Mouse (Mus musculus): ENCODE results near the gene Tceanc. TPM values are rescaled to one million over a fixed set of nuclear protein-coding genes. Genes with fewer than 3 reads are reported as not detected.
A peak's percentile ranks its signal among the peaks of the same experiment; 100 is the strongest.

Tceanc gene
- polyA plus RNA-seq, 1 experiment from 2014 or later, result 10.1 TPM

DNA sequence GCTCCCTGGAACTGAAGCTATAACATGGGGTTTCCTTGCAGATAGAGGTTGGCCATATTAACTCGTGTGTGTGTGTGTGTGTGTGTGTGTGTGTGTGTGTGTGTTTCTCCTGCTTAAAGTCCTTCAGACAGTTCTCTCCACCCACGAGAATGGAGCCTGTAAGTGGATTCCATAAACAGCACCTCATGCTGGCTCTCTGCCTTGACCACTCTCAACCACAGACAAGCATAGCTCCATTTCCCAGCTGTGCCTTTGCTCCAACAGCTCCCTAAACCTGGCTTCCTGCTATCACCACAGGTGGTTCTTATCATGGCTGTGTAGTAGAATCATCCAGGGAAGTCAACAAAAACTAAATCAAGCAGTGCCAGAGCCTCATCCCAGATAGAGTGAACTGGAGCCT lies 13.9 kb downstream of the Tceanc start:
- Histone ChIP-seq H3K27ac (ENCODE audit: low read length) (no peak overlapping the region), H3K4me2 (replicated peaks; ENCODE audit: low read depth, low read length) (no peak overlapping the region), H3K4me3 (ENCODE audit: low read depth, low read length) (no peak overlapping the region), H3K36me3 (ENCODE audit: insufficient read depth, low read length) (no peaks in the 10 kb centered on the region), H3K27me3 (replicated peaks; ENCODE audit: insufficient read depth, low read length) (no peaks in the 10 kb centered on the region), H3K9me3 (ENCODE audit: low read length) (no peaks in the 10 kb centered on the region), H3K9ac (replicated peaks; ENCODE audit: low read depth) (no peak overlapping the region), H3K4me1 (ENCODE audit: insufficient read depth, low read depth, low read length) (no peaks in the 10 kb centered on the region)
- TF ChIP-seq CTCF (IDR thresholded peaks at IDR 0.05), result no peak
- TF ChIP-seq EP300 (IDR thresholded peaks at IDR 0.05), result no peak
- WGBS, result 45% methylated on average over 1 of the region's 2 CpGs
- no peak for ATAC-seq
- no peak for DNase-seq (ENCODE audit: low spot score)

DNA sequence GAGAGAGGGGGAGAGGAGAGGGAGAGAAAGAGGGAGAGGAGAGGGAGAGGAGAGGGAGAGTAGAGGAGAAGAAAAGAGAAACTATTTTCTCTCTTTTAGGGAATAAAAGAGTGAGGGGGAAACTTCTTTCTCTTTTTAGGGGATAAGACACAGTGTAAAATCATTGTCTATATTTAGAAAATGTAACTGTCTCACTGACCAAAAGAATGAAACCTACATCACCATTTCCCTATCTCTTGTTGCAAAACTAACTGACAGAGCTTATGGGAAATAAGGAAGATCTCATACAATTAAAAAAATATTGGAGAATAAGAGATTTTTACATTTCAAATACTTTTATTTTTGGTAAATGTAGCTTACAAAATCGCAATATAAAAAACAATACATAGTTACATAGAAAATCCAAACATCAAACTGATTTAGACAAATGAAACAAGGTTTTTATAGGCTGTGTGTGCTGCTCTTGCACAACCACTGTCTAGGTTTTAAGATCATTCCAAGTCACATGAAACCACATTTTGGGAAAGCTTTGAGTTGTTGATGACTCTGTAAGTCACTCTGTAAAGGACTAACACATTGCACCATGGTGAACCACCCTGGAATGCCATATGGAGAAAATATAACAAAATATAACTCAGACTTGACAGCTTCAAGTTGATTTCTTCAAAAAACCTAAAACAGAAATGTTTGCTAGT lies 18.7 kb downstream of the Tceanc start:
- Histone ChIP-seq H3K4me2 (replicated peaks; ENCODE audit: low read depth, low read length) (no peak overlapping the region), H3K9ac (replicated peaks; ENCODE audit: low read depth) (no peak overlapping the region), H3K4me1 (ENCODE audit: insufficient read depth, low read depth, low read length) (no peaks in the 10 kb centered on the region), H3K27ac (ENCODE audit: low read length) (no peak overlapping the region), H3K36me3 (ENCODE audit: insufficient read depth, low read length) (no peaks in the 10 kb centered on the region), H3K27me3 (replicated peaks; ENCODE audit: insufficient read depth, low read length) (no peaks in the 10 kb centered on the region), H3K9me3 (ENCODE audit: low read length) (no peaks in the 10 kb centered on the region), H3K4me3 (ENCODE audit: low read depth, low read length) (no peak overlapping the region)
- 79% methylated on average over 1 of the region's 1 CpGs for WGBS
- ATAC-seq, result no peak
- no peak for TF ChIP-seq EP300 (IDR thresholded peaks at IDR 0.05)
- TF ChIP-seq CTCF (IDR thresholded peaks at IDR 0.05), result no peak
- DNase-seq (ENCODE audit: low spot score), result no peak

DNA sequence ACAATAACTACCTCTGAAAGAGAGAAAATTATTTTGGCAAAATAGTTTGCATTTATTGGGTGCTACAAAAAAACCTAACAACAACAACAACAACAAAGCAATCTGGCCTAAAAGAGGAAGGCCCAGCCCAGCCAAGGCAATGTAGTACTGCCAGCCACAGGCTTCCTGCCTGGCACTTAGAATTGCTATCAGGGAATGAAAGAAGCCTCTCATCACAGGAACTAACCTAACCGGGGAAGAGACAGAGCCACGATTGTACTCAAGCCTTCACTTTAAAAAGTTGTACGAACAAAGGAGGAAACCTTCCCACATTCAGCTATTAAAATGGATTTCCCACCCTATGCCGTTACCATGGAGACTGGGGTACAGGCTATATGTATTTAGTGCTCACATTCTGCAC lies 20.6 kb downstream of the Tceanc start:
- DNase-seq (ENCODE audit: low spot score), result no peak
- H3K9ac ChIP-seq (replicated peaks; ENCODE audit: low read depth), result no peak overlapping the region
- 51% methylated on average over 4 of the region's 4 CpGs for WGBS
- no peak for TF ChIP-seq EP300 (IDR thresholded peaks at IDR 0.05)
- no peak for TF ChIP-seq CTCF (IDR thresholded peaks at IDR 0.05)
- H3K4me2 ChIP-seq (replicated peaks; ENCODE audit: low read depth, low read length), result no peak overlapping the region
- H3K36me3 ChIP-seq (ENCODE audit: insufficient read depth, low read length), result no peaks in the 10 kb centered on the region
- no peak overlapping the region for H3K27ac ChIP-seq (ENCODE audit: low read length)
- H3K27me3 ChIP-seq (replicated peaks; ENCODE audit: insufficient read depth, low read length), result no peaks in the 10 kb centered on the region
- H3K4me3 ChIP-seq (ENCODE audit: low read depth, low read length), result no peak overlapping the region
- no peaks in the 10 kb centered on the region for H3K9me3 ChIP-seq (ENCODE audit: low read length)
- no peaks in the 10 kb centered on the region for H3K4me1 ChIP-seq (ENCODE audit: insufficient read depth, low read depth, low read length)
- ATAC-seq, result no peak

DNA sequence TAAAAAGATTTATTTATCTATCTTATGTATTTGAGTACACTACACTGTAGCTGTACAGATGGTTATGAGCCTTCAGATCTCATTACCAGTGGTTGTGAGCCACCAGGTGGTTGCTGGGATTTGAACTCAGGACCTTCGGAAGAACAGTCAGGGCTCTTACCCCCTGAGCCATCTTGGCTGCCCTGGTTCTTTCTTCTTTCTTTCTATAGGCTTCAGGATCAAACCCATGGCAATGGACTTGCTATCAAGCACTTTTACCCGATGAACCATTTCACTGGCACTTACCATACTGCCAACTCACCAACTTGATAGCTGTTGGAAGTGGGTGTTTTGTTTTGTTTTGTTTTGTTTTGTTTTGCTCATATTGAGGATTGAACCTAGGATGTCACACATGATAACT lies 23.3 kb downstream of the Tceanc start:
- 93% methylated on average over 2 of the region's 2 CpGs for WGBS
- no peak for ATAC-seq
- no peak overlapping the region for H3K4me2 ChIP-seq (replicated peaks; ENCODE audit: low read depth, low read length)

DNA sequence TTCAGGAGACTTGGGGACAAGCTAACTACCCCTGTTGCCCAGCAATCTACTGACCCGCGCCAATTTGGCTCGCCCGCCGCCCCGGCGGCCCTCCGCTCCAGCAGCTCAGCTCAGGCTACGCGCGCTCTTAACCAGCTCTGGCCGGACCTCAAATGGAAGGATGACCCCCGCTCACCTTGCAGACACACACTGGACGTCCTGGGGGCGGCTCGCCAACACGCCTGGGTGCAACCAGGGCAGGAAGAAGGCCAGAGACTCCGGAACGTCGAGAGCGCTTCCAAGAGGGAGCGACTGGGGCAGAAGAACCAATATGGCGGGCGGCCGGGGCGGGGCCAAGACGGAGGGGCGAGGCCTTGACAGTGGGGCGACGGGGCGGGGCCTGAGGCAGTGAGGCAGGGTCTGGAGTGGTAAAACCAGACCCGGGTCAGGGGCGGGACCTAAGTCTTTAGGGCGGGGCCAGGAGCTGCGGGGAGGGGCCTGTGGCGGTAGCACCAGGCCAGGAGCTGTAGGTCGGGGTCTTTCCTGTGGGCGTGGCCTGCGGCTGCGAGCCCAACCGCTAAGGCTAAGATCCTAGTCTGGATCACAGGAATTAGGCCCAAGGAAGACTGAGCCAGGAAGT lies 38.9 kb downstream of the Tceanc start, which contains the start of gene Rab9:
Gene Rab9, minus strand, starts transcription at position 503 of the 619 bp plus-strand sequence.
- peak within 1 kb of the TSS; percentile 55 for H3K4me2 ChIP-seq (replicated peaks; ENCODE audit: low read depth, low read length)
- H3K27me3 ChIP-seq (replicated peaks; ENCODE audit: insufficient read depth, low read length), result no peaks in the 10 kb centered on the region
- H3K27ac ChIP-seq (ENCODE audit: low read length), result peak within 1 kb of the TSS; percentile 86
- H3K4me3 ChIP-seq (ENCODE audit: low read depth, low read length), result peak within 1 kb of the TSS; percentile 59
- peak; percentile 98 for ATAC-seq
- peak; percentile 93 for DNase-seq (ENCODE audit: low spot score)
- no peaks in the 10 kb centered on the region for H3K9me3 ChIP-seq (ENCODE audit: low read length)
- H3K4me1 ChIP-seq (ENCODE audit: insufficient read depth, low read depth, low read length), result no peaks in the 10 kb centered on the region
- TF ChIP-seq CTCF (IDR thresholded peaks at IDR 0.05) (no peak), EP300 (IDR thresholded peaks at IDR 0.05) (no peak)
- 15% methylated on average over 35 of the region's 41 CpGs for WGBS
- no peaks in the 10 kb centered on the region for H3K36me3 ChIP-seq (ENCODE audit: insufficient read depth, low read length)
- peak within 1 kb of the TSS; percentile 51 for H3K9ac ChIP-seq (replicated peaks; ENCODE audit: low read depth)

More for the DNA sequence above, 23.3 kb downstream of the Tceanc start:
- Histone ChIP-seq H3K27me3 (replicated peaks; ENCODE audit: insufficient read depth, low read length) (no peaks in the 10 kb centered on the region), H3K9ac (replicated peaks; ENCODE audit: low read depth) (no peak overlapping the region), H3K36me3 (ENCODE audit: insufficient read depth, low read length) (no peaks in the 10 kb centered on the region), H3K4me1 (ENCODE audit: insufficient read depth, low read depth, low read length) (no peaks in the 10 kb centered on the region), H3K27ac (ENCODE audit: low read length) (no peak overlapping the region), H3K4me3 (ENCODE audit: low read depth, low read length) (no peak overlapping the region), H3K9me3 (ENCODE audit: low read length) (no peaks in the 10 kb centered on the region)
- no peak for TF ChIP-seq CTCF (IDR thresholded peaks at IDR 0.05)
- TF ChIP-seq EP300 (IDR thresholded peaks at IDR 0.05), result no peak
- DNase-seq (ENCODE audit: low spot score), result no peak

DNA sequence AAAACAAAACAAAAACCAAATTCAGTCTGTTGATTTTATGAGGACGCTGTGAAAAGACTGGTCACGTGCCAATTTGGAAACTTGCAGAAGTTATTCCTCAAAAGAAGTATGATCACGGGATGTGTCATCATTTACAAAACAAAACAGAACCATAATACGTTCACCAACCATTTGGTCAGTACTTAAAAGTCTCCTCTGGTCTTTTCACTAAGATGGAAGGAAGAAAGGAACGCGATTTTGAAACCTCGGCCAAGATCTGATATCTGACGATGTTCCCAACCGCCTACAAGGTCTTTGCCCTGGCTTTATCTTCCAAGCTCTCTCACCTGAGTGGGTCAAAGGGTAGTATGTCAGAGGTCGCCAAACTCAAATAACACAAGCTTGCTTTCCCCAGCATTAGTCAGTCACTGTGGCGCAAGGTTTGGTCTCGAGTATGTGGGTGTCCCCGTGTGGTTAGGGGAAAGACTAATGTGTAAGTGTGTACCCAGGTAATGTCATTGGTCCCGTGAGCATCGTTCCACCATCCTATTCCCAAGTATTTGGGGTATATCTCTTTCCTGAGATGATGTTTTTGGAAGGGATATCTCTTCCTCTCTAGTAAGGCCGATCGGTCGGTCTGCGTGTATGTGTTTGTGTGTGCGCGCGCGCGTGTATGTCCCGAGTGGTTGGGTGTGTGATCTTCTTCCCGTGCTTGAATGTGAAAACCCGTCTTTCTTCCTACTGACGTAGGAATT lies 39.6 kb downstream of the Tceanc start:
- Histone ChIP-seq H3K4me3 (ENCODE audit: low read depth, low read length) (peak overlapping the region; percentile 59), H3K36me3 (ENCODE audit: insufficient read depth, low read length) (no peaks in the 10 kb centered on the region), H3K4me2 (replicated peaks; ENCODE audit: low read depth, low read length) (peak overlapping the region; percentile 55), H3K9ac (replicated peaks; ENCODE audit: low read depth) (peak overlapping the region; percentile 51), H3K27me3 (replicated peaks; ENCODE audit: insufficient read depth, low read length) (no peaks in the 10 kb centered on the region), H3K9me3 (ENCODE audit: low read length) (no peaks in the 10 kb centered on the region), H3K4me1 (ENCODE audit: insufficient read depth, low read depth, low read length) (no peaks in the 10 kb centered on the region), H3K27ac (ENCODE audit: low read length) (peak overlapping the region; percentile 86)
- 15% methylated on average over 28 of the region's 28 CpGs for WGBS
- TF ChIP-seq CTCF (IDR thresholded peaks at IDR 0.05) (no peak), EP300 (IDR thresholded peaks at IDR 0.05) (no peak)
- ATAC-seq (peak; percentile 17), DNase-seq (ENCODE audit: low spot score) (peak; percentile 56)
